ENCODE assay signal across 8 mouse cellular contexts in genomic region chr16:18347931-18348600, GRCm38 (mm10). TPM values are rescaled to one million over a fixed set of nuclear protein-coding genes. Genes with fewer than 3 reads are reported as not detected.
DNase-seq lines count a peak whose midpoint lies in the region; ATAC-seq and TF ChIP-seq lines count a peak whose summit lies in the region.

Gene Tango2 (minus strand): TSS chr16:18348103.
Gene Arvcf (plus strand): TSS chr16:18348182.

- TF ChIP-seq POLR2A in liver, adult 2 months (IDR thresholded peaks at IDR 0.05; ENCODE audit: extremely low read depth, insufficient read depth, low read length), result no peak
- TF ChIP-seq POLR2A in myocyte (IDR thresholded peaks at IDR 0.05; ENCODE audit: insufficient read length, low read depth), result peak; percentile 52

- under 1% methylated on average over 43 of the region's 44 CpGs for WGBS in heart, embryonic 12.5 days
- whole genome bisulfite sequencing in kidney, postnatal 0 days, result under 1% methylated on average over 38 of the region's 44 CpGs
- under 1% methylated on average over 44 of the region's 44 CpGs for WGBS in liver, adult 2 months

- peak; percentile 33 for DNase-seq in fat pad, adult 2 months (ENCODE audit: extremely low read depth, low read depth, low spot score)
- DNase-seq in kidney, postnatal 0 days (ENCODE audit: low spot score), result peak; percentile 96
- peak; percentile 77 for DNase-seq in liver, adult 2 months (ENCODE audit: extremely low read depth, low read depth, low spot score)
- peak; percentile 80 for DNase-seq in splenic B cell, adult 2 months (ENCODE audit: low read depth, low spot score)

- ATAC-seq in erythroblast, adult 5-6 weeks (replicated peaks; ENCODE audit: low FRiP score, poor library complexity, severe bottlenecking), result no peak
- peak; percentile 63 for ATAC-seq in heart, embryonic 12.5 days (ENCODE audit: insufficient number of reproducible peaks, low FRiP score)
- peak; percentile 89 for ATAC-seq in kidney, postnatal 0 days (replicated peaks; ENCODE audit: low FRiP score, low read depth)

- peak within 1 kb of the TSS; percentile 49 for H3K4me3 ChIP-seq in erythroblast, embryonic 14.5 days (replicated peaks)
- peak within 1 kb of the TSS; percentile 67 for H3K4me3 ChIP-seq in heart, embryonic 12.5 days
- H3K4me3 ChIP-seq in kidney, postnatal 0 days (replicated peaks; ENCODE audit: low read depth, low read length), result peak within 1 kb of the TSS; percentile 60
- peak within 1 kb of the TSS; percentile 85 for H3K4me3 ChIP-seq in liver, adult 2 months (ENCODE audit: insufficient read depth, low read depth, low read length)
- peak within 1 kb of the TSS; percentile 13 for H3K4me3 ChIP-seq in myocyte

- H3K27me3 ChIP-seq in erythroblast, embryonic 14.5 days (ENCODE audit: control insufficient read depth), result peaks cover 66% of the 10 kb centered on the region
- H3K27me3 ChIP-seq in heart, embryonic 12.5 days (replicated peaks), result peaks cover 25% of the 10 kb centered on the region
- peaks cover 6% of the 10 kb centered on the region; the same call in 1 of the 2 replicates for H3K27me3 ChIP-seq in kidney, postnatal 0 days (ENCODE audit: insufficient read depth, low read length)
- H3K27me3 ChIP-seq in liver, adult 2 months (ENCODE audit: control insufficient read depth, insufficient read depth, low read length), result no peaks in the 10 kb centered on the region
- H3K27me3 ChIP-seq in myocyte (ENCODE audit: control insufficient read depth, insufficient read depth, insufficient read length), result peaks cover 10% of the 10 kb centered on the region
- H3K27me3 ChIP-seq in splenic B cell, adult 2 months (ENCODE audit: control insufficient read depth, insufficient read depth, low read length, poor library complexity, severe bottlenecking), result no peaks in the 10 kb centered on the region

- peaks cover 52% of the 10 kb centered on the region for H3K4me1 ChIP-seq in erythroblast, embryonic 14.5 days (ENCODE audit: control insufficient read depth)
- peaks cover 32% of the 10 kb centered on the region for H3K4me1 ChIP-seq in heart, embryonic 12.5 days (replicated peaks)
- H3K4me1 ChIP-seq in kidney, postnatal 0 days (replicated peaks; ENCODE audit: insufficient read depth, low read length), result no peaks in the 10 kb centered on the region
- H3K4me1 ChIP-seq in liver, adult 2 months (ENCODE audit: control insufficient read depth, insufficient read depth, low read length), result no peaks in the 10 kb centered on the region

- peak within 1 kb of the TSS; percentile 89 for H3K4me2 ChIP-seq in heart, embryonic 12.5 days
- H3K4me2 ChIP-seq in kidney, postnatal 0 days (ENCODE audit: low read length), result peak within 1 kb of the TSS; percentile 100
- peak within 1 kb of the TSS; percentile 81 for H3K4me2 ChIP-seq in myocyte (ENCODE audit: low read depth)

- no peak within 1 kb of the TSS for H3ac ChIP-seq in myocyte (ENCODE audit: control insufficient read depth, insufficient read length)

- no peak within 1 kb of the TSS for H3K27ac ChIP-seq in heart, embryonic 12.5 days (ENCODE audit: poor library complexity, severe bottlenecking)
- H3K27ac ChIP-seq in kidney, postnatal 0 days, result no peak within 1 kb of the TSS
- no peak within 1 kb of the TSS; the same call in 1 of the 2 replicates for H3K27ac ChIP-seq in liver, adult 2 months (replicated peaks; ENCODE audit: insufficient read depth, low read depth, low read length)

- peak; percentile 67 for TF ChIP-seq CTCF in kidney, postnatal 0 days (IDR thresholded peaks at IDR 0.05; ENCODE audit: low read depth)
- TF ChIP-seq CTCF in liver, adult 2 months (IDR thresholded peaks at IDR 0.05; ENCODE audit: low read depth, low read length), result peak; percentile 32

- H3K36me3 ChIP-seq in erythroblast, embryonic 14.5 days (ENCODE audit: control insufficient read depth), result no peaks in the 10 kb centered on the region
- H3K36me3 ChIP-seq in heart, embryonic 12.5 days, result no peaks in the 10 kb centered on the region
- H3K36me3 ChIP-seq in kidney, postnatal 0 days (ENCODE audit: insufficient read depth, low read length), result no peaks in the 10 kb centered on the region
- H3K36me3 ChIP-seq in liver, adult 2 months (ENCODE audit: control insufficient read depth, insufficient read depth, low read length), result no peaks in the 10 kb centered on the region
- H3K36me3 ChIP-seq in myocyte (ENCODE audit: control insufficient read depth, insufficient read depth), result no peaks in the 10 kb centered on the region
- no peaks in the 10 kb centered on the region for H3K36me3 ChIP-seq in splenic B cell, adult 2 months (ENCODE audit: control insufficient read depth, insufficient read depth, low read length, poor library complexity, severe bottlenecking)

- peaks cover 7% of the 10 kb centered on the region; the same call in 1 of the 2 replicates for H3K9me3 ChIP-seq in erythroblast, embryonic 14.5 days (ENCODE audit: control insufficient read depth, low read length)
- no peaks in the 10 kb centered on the region for H3K9me3 ChIP-seq in heart, embryonic 12.5 days (replicated peaks)
- H3K9me3 ChIP-seq in kidney, postnatal 0 days (replicated peaks; ENCODE audit: low read length), result no peaks in the 10 kb centered on the region

- peak within 1 kb of the TSS; percentile 74 for H3K9ac ChIP-seq in heart, embryonic 12.5 days
- H3K9ac ChIP-seq in kidney, postnatal 0 days (ENCODE audit: low read depth, low read length), result peak within 1 kb of the TSS; percentile 65
- H3K9ac ChIP-seq in liver, adult 2 months (ENCODE audit: low read depth, low read length), result peak within 1 kb of the TSS; percentile 76

- no peaks in the 10 kb centered on the region for H3K79me2 ChIP-seq in liver, adult 2 months (ENCODE audit: control insufficient read depth, insufficient read depth, low read length)
- H3K79me2 ChIP-seq in myocyte (ENCODE audit: control insufficient read depth, insufficient read depth), result no peaks in the 10 kb centered on the region

TF ChIP-seq in myocyte, 11 proteins besides CTCF, POLR2A, EP300 and RAD21:
- no peak for TF ChIP-seq USF1 (IDR thresholded peaks at IDR 0.05; ENCODE audit: low read depth)
- no peak for TF ChIP-seq CEBPB (IDR thresholded peaks at IDR 0.05; ENCODE audit: insufficient read depth, poor library complexity, severe bottlenecking)
- TF ChIP-seq SRF (IDR thresholded peaks at IDR 0.05; ENCODE audit: control insufficient read depth, insufficient read length, low read depth), result no peak
- TF ChIP-seq REST (IDR thresholded peaks at IDR 0.05; ENCODE audit: insufficient read depth, insufficient read length), result no peak
- TF ChIP-seq MYOG (IDR thresholded peaks at IDR 0.05; ENCODE audit: control insufficient read depth in 1 of 3, insufficient read depth in 1 of 3, insufficient read length in 2 of 3, low read depth in 2 of 3), result peak in 2 of 3 experiments; percentile 72 to 87
- peak in 2 of 3 experiments; percentile 56 to 78 for TF ChIP-seq MYOD1 (IDR thresholded peaks at IDR 0.05; ENCODE audit: control insufficient read depth in 1 of 3, insufficient read length in 2 of 3, low read depth in 2 of 3)

RNA-seq across cellular contexts. Expression of gene Tango2, which starts in this region (rescaled TPM):
- polyA plus RNA-seq in erythroblast, embryonic 14.5 days (2012), result 5.6 and 7.4 TPM in 2 replicates
- 8.8 and 26.9 TPM in 2 replicates for total RNA-seq in erythroblast, adult 5-6 weeks (2015; ENCODE audit: low replicate concordance)
- 8.8 and 12.1 TPM in 2 replicates for total RNA-seq in erythroblast, adult 5-6 weeks (2017; ENCODE audit: low replicate concordance)
- polyA plus RNA-seq in heart, embryonic 12.5 days (2016; fragmentation: Nextera tagmentation; extraction: Ambion mirVana), result 48.4 and 50.3 TPM in 2 replicates
- 28.3 and 31.6 TPM in 2 replicates for polyA plus RNA-seq in kidney, postnatal 0 days (2015; fragmentation: Nextera tagmentation; extraction: Ambion mirVana)
- 42.4 and 58.0 TPM in 2 replicates for total RNA-seq in liver, adult 2 months (2014; rRNA removed)
- 52.6 and 57.1 TPM in 2 replicates for polyA plus RNA-seq in liver, adult 2 months (2012; rRNA removed)
- 22.2 TPM for polyA plus RNA-seq in myocyte (2012; fragmentation: generic; extraction: Trizol)

RNA-seq across cellular contexts. Expression of gene Arvcf, which starts in this region (rescaled TPM):
- polyA plus RNA-seq in erythroblast, embryonic 14.5 days (2012), result 0.84 and 1.3 TPM in 2 replicates
- total RNA-seq in erythroblast, adult 5-6 weeks (2015; ENCODE audit: low replicate concordance), result 1.5 and 2.7 TPM in 2 replicates
- 8.7 TPM in 1 of 2 replicates, not detected in the other for total RNA-seq in erythroblast, adult 5-6 weeks (2017; ENCODE audit: low replicate concordance)
- 32.5 and 36.9 TPM in 2 replicates for polyA plus RNA-seq in heart, embryonic 12.5 days (2016; fragmentation: Nextera tagmentation; extraction: Ambion mirVana)
- polyA plus RNA-seq in kidney, postnatal 0 days (2015; fragmentation: Nextera tagmentation; extraction: Ambion mirVana), result 20.0 and 20.6 TPM in 2 replicates
- total RNA-seq in liver, adult 2 months (2014; rRNA removed), result 14.1 and 18.5 TPM in 2 replicates
- polyA plus RNA-seq in liver, adult 2 months (2012; rRNA removed), result 17.1 and 18.4 TPM in 2 replicates
- 7.6 TPM for polyA plus RNA-seq in myocyte (2012; fragmentation: generic; extraction: Trizol)

Comparison
In these comparisons a context has a peak if more than half of its experiments do, and no peak if none do; other contexts are left out.
1. H3K4me3 ChIP-seq: peak in every context shown above with its lines; median percentile 85 in liver, adult 2 months; 67 in heart, embryonic 12.5 days; 60 in kidney, postnatal 0 days; 49 in erythroblast, embryonic 14.5 days; 13 in myocyte.
2. DNase-seq: peak in every context shown above with its lines; median percentile 96 in kidney, postnatal 0 days; 80 in splenic B cell, adult 2 months; 77 in liver, adult 2 months; 33 in fat pad, adult 2 months.